Mouse (Mus musculus): ENCODE results near the gene Pacs2. TPM values are rescaled to one million over a fixed set of nuclear protein-coding genes. Genes with fewer than 3 reads are reported as not detected.

Pacs2 gene
- polyA plus RNA-seq, 1 experiment from 2014 or later = 16.1 TPM

DNA sequence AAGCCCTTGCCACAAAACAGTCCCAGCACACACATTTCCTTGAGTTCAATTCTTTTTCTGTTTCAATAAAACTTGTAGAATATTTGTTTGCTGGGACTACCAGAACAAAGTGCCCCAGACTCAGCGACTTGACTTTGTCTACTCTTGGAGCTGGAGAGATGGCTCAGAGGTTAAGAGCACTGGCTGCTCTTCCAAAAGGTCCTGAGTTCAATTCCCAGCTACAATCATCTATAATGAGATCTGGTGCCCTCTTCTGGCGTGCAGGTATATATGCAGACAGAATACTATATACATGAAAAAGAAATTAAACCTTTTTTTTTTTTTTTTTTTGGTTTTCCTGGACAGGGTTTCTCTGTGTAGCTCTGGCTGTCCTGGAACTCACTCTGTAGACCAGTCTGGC is 11.6 kb upstream of the Pacs2 start:
- no peak for ATAC-seq
- no peak overlapping the region for H3K9ac ChIP-seq (ENCODE audit: low read length)
- no peak overlapping the region for H3K27ac ChIP-seq (ENCODE audit: low read depth, low read length)
- DNase-seq (ENCODE audit: low spot score) = no peak
- H3K9me3 ChIP-seq (replicated peaks; ENCODE audit: control insufficient read depth, low read length) = no peaks in the 10 kb centered on the region
- no peak overlapping the region for H3K4me3 ChIP-seq (ENCODE audit: low read depth, low read length)
- WGBS = 44% methylated on average over 2 of the region's 2 CpGs
- no peaks in the 10 kb centered on the region for H3K27me3 ChIP-seq (replicated peaks; ENCODE audit: control insufficient read depth, insufficient read depth, low read length)
- H3K36me3 ChIP-seq (ENCODE audit: control insufficient read depth, insufficient read depth, low read length) = no peaks in the 10 kb centered on the region
- no peak overlapping the region for H3K4me2 ChIP-seq (ENCODE audit: low read length)
- H3K4me1 ChIP-seq (ENCODE audit: control insufficient read depth, insufficient read depth, low read length) = peaks cover 19% of the 10 kb centered on the region

DNA sequence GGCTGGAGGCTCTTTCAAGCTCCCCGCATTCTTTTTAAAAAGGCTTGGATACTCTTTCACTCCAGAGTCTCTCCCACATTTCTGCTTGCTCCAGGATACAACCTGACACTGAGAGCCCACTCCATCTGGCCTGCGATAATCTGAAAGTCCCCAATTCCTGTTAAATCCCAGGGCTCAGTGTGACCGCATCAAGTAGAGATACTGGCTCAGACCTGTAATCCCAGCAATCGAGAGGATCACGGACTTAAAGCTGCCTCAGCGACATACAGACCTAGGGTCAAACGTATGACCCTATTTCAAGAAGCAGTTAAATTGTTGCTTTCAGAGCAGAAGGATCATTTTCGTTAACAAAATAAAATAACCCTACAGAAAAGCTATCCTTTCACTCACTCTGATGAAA is 10.3 kb upstream of the Pacs2 start:
- DNase-seq (ENCODE audit: low spot score) (no peak), ATAC-seq (no peak)
- H3K27ac ChIP-seq (ENCODE audit: low read depth, low read length) = no peak overlapping the region
- H3K9me3 ChIP-seq (replicated peaks; ENCODE audit: control insufficient read depth, low read length) = no peaks in the 10 kb centered on the region
- no peak overlapping the region for H3K4me3 ChIP-seq (ENCODE audit: low read depth, low read length)
- 81% methylated on average over 8 of the region's 8 CpGs for WGBS
- H3K27me3 ChIP-seq (replicated peaks; ENCODE audit: control insufficient read depth, insufficient read depth, low read length) = no peaks in the 10 kb centered on the region
- no peak overlapping the region for H3K4me2 ChIP-seq (ENCODE audit: low read length)
- no peaks in the 10 kb centered on the region for H3K36me3 ChIP-seq (ENCODE audit: control insufficient read depth, insufficient read depth, low read length)
- H3K9ac ChIP-seq (ENCODE audit: low read length) = no peak overlapping the region
- H3K4me1 ChIP-seq (ENCODE audit: control insufficient read depth, insufficient read depth, low read length) = peaks cover 12% of the 10 kb centered on the region

DNA sequence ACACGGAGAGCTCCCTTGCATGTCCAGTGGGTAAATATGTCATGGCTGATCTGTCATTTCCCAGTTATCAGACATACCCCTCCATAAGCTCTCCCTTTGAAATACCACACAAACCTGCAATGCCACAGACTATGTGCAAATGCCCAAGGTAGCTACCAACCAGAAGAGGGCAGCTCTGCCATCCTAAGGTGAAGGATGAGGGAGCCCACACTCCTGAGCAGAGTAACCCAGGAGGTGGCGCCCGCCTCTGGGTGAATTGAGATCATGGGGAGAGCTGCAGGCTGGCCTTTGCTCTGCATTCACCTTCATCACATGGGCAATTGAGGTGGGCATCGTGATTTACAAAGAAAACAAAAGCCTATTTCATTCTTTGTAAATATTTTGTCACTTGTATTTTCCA is 9.3 kb upstream of the Pacs2 start:
- ATAC-seq (no peak), DNase-seq (ENCODE audit: low spot score) (peak; percentile 37)
- no peak overlapping the region for H3K27ac ChIP-seq (ENCODE audit: low read depth, low read length)
- no peaks in the 10 kb centered on the region for H3K9me3 ChIP-seq (replicated peaks; ENCODE audit: control insufficient read depth, low read length)
- H3K36me3 ChIP-seq (ENCODE audit: control insufficient read depth, insufficient read depth, low read length) = no peaks in the 10 kb centered on the region
- WGBS = 26% methylated on average over 4 of the region's 4 CpGs
- H3K4me3 ChIP-seq (ENCODE audit: low read depth, low read length) = no peak overlapping the region
- no peaks in the 10 kb centered on the region for H3K27me3 ChIP-seq (replicated peaks; ENCODE audit: control insufficient read depth, insufficient read depth, low read length)
- no peak overlapping the region for H3K9ac ChIP-seq (ENCODE audit: low read length)
- no peak overlapping the region for H3K4me2 ChIP-seq (ENCODE audit: low read length)
- H3K4me1 ChIP-seq (ENCODE audit: control insufficient read depth, insufficient read depth, low read length) = peaks cover 8% of the 10 kb centered on the region; the same call in 1 of the 2 replicates

DNA sequence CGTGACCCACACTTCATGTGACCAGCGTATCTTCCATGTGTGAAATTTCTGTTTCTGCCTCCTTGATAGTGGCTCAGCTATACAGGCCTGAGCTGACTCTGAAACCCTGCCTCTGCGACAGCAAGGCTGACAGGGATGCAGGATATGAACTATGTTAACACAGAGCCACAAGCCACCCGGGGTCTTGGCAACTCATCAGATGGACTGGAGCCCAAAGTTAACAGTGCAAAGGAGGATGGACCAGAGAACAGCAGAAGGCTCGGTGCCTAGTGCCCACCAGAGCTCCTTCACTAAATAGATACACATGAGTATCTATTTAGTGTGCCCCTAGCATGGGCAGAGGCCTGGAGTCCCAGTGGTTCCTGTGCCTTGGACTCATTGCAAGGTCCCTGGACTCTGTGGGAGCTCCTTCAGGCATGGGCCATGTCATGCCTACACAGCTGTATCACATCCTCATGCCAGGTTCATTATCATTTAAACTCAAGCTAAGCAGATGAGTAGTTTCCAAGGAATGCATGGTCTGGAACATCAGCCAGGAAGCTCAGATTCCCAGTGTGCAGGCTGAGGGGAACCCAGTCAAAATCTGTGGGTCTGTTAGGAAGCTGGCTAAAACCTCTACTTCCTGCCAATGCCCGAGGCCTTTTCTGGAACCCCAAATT is 2.5 kb upstream of the Pacs2 start:
- no peak for DNase-seq (ENCODE audit: low spot score)

DNA sequence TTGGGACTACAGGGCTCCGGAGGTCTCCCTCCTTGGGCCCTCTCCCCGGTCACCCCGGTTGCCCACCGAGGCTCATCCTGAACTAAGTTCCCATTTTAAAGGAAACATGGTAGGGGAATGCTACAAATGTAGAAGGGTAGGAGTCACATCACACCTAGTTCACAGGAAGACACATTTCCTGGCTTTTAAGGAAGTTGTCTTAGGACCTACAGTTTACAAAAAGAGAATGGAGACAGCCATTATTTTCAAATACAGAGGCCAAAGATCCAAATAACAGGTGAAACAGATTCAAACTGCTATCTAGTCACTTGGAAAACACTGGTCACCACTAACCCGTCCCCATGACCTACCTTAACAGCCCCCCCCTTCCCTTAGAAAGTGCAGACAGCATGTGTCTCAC is 1.9 kb upstream of the Pacs2 start:
- Histone ChIP-seq H3K4me1 (ENCODE audit: control insufficient read depth, insufficient read depth, low read length) (peaks cover 18% of the 10 kb centered on the region), H3K36me3 (ENCODE audit: control insufficient read depth, insufficient read depth, low read length) (no peaks in the 10 kb centered on the region), H3K4me2 (ENCODE audit: low read length) (no peak overlapping the region), H3K27ac (ENCODE audit: low read depth, low read length) (no peak overlapping the region), H3K9ac (ENCODE audit: low read length) (no peak overlapping the region), H3K27me3 (replicated peaks; ENCODE audit: control insufficient read depth, insufficient read depth, low read length) (no peaks in the 10 kb centered on the region), H3K9me3 (replicated peaks; ENCODE audit: control insufficient read depth, low read length) (no peaks in the 10 kb centered on the region), H3K4me3 (ENCODE audit: low read depth, low read length) (no peak overlapping the region)
- no peak for DNase-seq (ENCODE audit: low spot score)
- WGBS = 91% methylated on average over 5 of the region's 5 CpGs
- ATAC-seq = no peak

More for the DNA sequence above, 2.5 kb upstream of the Pacs2 start:
- no peak overlapping the region for H3K4me2 ChIP-seq (ENCODE audit: low read length)
- H3K27me3 ChIP-seq (replicated peaks; ENCODE audit: control insufficient read depth, insufficient read depth, low read length) = no peaks in the 10 kb centered on the region
- no peak overlapping the region for H3K4me3 ChIP-seq (ENCODE audit: low read depth, low read length)
- H3K9me3 ChIP-seq (replicated peaks; ENCODE audit: control insufficient read depth, low read length) = no peaks in the 10 kb centered on the region
- H3K27ac ChIP-seq (ENCODE audit: low read depth, low read length) = no peak overlapping the region
- H3K4me1 ChIP-seq (ENCODE audit: control insufficient read depth, insufficient read depth, low read length) = peaks cover 18% of the 10 kb centered on the region
- no peak overlapping the region for H3K9ac ChIP-seq (ENCODE audit: low read length)
- no peak for ATAC-seq
- 88% methylated on average over 6 of the region's 6 CpGs for WGBS
- no peaks in the 10 kb centered on the region for H3K36me3 ChIP-seq (ENCODE audit: control insufficient read depth, insufficient read depth, low read length)

DNA sequence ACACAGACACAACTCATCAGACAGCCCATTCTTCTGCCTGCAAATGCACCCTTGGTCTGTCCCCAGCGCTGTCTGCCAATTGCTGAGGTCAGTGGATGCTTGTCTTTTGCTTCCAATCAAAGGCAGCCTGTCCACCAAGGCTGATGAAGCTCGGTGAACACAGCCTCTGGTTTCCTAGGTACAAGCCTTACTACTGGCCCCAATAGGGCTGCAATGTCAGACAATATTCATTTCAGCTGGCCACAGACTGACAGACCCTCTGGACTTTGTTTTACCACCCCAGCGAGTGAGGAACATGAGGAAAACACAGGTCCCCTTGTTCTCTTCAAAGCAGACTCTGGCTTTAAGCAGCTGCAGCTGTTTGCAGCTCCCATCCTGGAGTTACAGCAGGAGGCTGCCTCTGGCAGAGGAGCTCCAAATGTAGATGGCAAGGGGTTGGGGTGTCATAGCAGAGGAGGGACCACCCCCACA is 1.3 kb upstream of the Pacs2 start:
- Histone ChIP-seq H3K9ac (ENCODE audit: low read length) (peak overlapping the region; percentile 84), H3K4me3 (ENCODE audit: low read depth, low read length) (no peak overlapping the region), H3K36me3 (ENCODE audit: control insufficient read depth, insufficient read depth, low read length) (no peaks in the 10 kb centered on the region), H3K27ac (ENCODE audit: low read depth, low read length) (peak overlapping the region; percentile 89; the same call in 1 of the 2 replicates), H3K27me3 (replicated peaks; ENCODE audit: control insufficient read depth, insufficient read depth, low read length) (no peaks in the 10 kb centered on the region), H3K9me3 (replicated peaks; ENCODE audit: control insufficient read depth, low read length) (no peaks in the 10 kb centered on the region), H3K4me2 (ENCODE audit: low read length) (peak overlapping the region; percentile 63; the same call in 1 of the 2 replicates), H3K4me1 (ENCODE audit: control insufficient read depth, insufficient read depth, low read length) (peaks cover 18% of the 10 kb centered on the region)
- 53% methylated on average over 3 of the region's 3 CpGs for WGBS
- ATAC-seq (no peak), DNase-seq (ENCODE audit: low spot score) (no peak)

DNA sequence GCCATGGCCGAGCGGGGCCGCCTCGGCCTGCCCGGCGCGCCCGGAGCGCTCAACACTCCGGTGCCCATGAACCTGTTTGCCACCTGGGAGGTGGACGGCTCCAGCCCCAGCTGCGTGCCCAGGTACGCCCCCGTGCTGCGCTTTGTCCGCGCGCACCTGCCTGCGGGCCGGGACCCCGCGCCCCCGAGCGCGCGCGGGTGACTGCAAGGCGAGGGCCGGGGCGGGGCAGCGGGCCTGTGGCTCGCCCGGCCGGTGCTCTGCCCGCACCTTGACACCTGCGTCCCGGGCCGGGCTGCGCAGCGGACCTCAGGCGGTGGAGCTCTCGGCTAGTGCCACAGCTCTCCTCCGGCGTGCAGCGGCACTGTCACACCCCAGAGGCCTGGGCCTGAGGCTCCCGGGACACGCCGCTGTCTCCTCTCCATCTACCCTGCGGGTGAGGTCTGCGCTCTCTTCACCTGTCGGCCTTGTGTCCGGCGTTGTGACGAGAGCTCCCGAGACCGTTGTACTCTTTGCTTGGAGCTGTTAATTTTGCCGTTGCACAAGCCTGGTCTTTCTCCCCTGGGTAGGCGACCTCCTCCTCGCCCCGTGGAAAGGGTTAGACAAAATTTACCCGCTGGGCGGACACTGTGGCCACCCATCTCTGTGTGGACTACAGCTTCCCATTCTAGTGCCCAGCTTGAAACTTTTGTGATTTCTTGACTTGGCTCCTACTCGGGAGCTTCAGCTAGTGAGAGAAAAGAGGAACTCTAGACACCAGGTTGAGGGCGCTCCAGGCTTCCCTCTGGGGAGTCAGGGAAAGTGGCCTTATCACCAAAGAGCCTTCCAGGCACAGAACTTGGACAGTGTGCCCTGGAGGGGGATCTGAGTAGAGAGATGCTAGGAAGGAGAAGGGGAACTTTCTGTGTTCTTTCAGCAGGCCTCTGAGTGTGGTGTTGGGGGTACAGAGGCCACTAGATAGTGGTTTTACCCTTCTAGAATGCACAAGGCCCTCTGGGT is 551 bp downstream of the Pacs2 start:
- Histone ChIP-seq H3K27me3 (replicated peaks; ENCODE audit: control insufficient read depth, insufficient read depth, low read length) (no peaks in the 10 kb centered on the region), H3K9ac (ENCODE audit: low read length) (peak overlapping the region; percentile 94), H3K9me3 (replicated peaks; ENCODE audit: control insufficient read depth, low read length) (no peaks in the 10 kb centered on the region), H3K4me1 (ENCODE audit: control insufficient read depth, insufficient read depth, low read length) (peaks cover 18% of the 10 kb centered on the region), H3K36me3 (ENCODE audit: control insufficient read depth, insufficient read depth, low read length) (0 out of 2 replicates have a peak, but pooled peaks cover 3% of the 10 kb centered on the region), H3K4me3 (ENCODE audit: low read depth, low read length) (peak overlapping the region; percentile 99), H3K27ac (ENCODE audit: low read depth, low read length) (peak overlapping the region; percentile 72), H3K4me2 (ENCODE audit: low read length) (peak overlapping the region; percentile 85)
- DNase-seq (ENCODE audit: low spot score) (peak; percentile 25), ATAC-seq (peak; percentile 22)
- under 1% methylated on average over 45 of the region's 64 CpGs for WGBS

DNA sequence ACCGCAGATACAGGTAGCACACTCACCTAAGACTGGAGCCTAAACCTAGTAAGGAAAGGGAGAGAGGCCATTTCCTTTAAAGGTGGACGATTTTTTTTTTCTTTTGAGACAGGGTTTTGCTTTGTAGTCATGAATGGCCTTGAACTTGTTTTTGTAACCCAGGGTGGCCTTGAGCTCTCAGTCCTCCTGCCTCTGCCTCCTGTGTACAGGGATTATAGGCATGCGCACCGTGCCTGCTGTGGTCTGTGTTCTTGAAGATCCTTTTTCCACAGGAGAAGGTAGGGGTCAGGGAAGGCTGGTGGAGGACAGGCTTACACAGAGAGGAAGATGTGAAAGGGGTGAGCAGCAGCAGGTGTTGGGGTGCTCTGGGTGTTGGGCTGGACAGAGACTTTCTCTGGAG is 1.6 kb downstream of the Pacs2 start:
- no peak for ATAC-seq
- no peaks in the 10 kb centered on the region for H3K27me3 ChIP-seq (replicated peaks; ENCODE audit: control insufficient read depth, insufficient read depth, low read length)
- no peak overlapping the region for H3K4me3 ChIP-seq (ENCODE audit: low read depth, low read length)
- H3K4me2 ChIP-seq (ENCODE audit: low read length) = peak overlapping the region; percentile 85
- H3K36me3 ChIP-seq (ENCODE audit: control insufficient read depth, insufficient read depth, low read length) = peaks cover 7% of the 10 kb centered on the region; the same call in 1 of the 2 replicates
- H3K9me3 ChIP-seq (replicated peaks; ENCODE audit: control insufficient read depth, low read length) = no peaks in the 10 kb centered on the region
- H3K9ac ChIP-seq (ENCODE audit: low read length) = peak overlapping the region; percentile 94
- peaks cover 18% of the 10 kb centered on the region for H3K4me1 ChIP-seq (ENCODE audit: control insufficient read depth, insufficient read depth, low read length)
- no peak for DNase-seq (ENCODE audit: low spot score)
- WGBS = 72% methylated on average over 4 of the region's 4 CpGs
- no peak overlapping the region for H3K27ac ChIP-seq (ENCODE audit: low read depth, low read length)

Measured in forebrain, embryonic 14.5 days (tissue).